Mouse (Mus musculus) cerebellum, adult 8-10 months (tissue): Measurements from ENCODE around the gene Fam78b.

Experiments used
- DNase-seq: peaks from one replicate; pipeline ENCODE4 v3.0.0; 2022

Gene Fam78b

DNA sequence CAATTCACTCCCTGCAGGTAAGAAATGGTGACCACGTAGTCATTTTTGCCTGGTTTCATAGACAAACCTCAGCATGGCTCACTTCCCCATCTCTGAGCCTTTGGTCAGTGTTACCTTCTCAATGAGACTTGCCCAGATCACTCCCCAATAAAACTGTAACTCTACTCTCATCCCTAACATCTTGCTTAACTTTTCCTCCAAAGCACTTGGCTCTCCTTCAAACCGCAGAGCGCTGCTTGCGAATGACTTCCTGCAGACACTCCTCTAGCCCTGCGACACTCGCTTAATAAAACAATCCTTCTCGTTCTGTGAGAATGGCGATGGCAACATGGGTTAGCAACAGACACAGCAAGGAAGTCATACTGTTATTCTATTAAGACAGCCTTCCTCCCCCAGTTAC lies 100.8 kb downstream of the Fam78b start:
- DNase-seq, result no peak

GRCm38 (mm10) chr1:167102566-167102965 lies 101.3 kb downstream of the Fam78b start:
- no peak for DNase-seq

DNA sequence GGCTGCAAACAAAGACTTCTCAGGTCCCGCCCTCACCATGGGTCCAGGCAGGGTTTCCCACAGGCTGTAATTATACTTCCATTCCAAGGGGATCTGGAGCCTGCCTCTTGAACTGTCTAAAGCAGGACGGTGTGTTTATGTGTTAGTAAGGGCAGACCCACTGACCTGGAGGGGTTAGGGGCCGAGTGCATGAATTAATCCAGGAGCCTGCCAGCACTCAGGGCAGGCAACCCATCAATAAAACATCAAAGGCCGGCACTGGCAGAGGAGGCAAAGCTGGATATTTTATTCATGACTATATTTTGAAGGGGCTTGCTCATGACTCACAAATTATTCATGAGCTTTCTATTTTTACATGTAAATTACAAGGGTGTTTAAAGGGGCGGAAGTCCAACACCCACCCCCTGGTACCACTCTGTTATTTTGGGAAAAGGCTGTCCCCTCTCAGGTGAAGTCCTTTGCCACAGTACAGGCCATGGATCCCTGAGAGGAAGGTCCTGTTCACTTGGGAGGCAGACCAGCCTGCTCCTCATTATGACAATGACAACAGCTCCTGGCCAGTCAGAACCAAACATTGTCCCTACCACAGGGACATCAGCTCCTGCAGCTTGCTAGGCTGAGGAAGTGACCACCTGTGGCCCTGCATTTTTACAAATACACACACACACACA lies 103.9 kb downstream of the Fam78b start:
- no peak for DNase-seq

DNA sequence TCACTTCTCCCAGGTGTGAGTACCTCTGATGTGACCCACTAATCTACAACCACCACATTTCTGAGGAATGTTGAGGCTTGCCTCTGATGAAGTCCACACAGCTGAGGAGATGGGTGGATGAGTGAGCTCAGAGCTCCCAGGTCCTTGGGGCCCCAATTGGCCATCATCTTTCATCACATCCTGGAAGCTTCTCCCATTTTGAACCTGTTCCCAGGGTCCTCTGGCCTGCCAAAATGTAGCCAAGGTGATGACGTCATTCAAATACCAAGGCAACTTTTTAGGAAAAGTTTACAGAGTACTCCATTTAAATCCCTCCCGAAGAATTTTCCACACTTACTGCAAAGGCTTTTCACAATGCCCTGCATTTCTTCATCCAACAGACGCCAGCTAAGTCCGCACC lies 104.7 kb downstream of the Fam78b start:
- no peak for DNase-seq

- no peak for DNase-seq
Observed at GRCm38 (mm10) chr1:167108973-167109509, 107.8 kb downstream of the Fam78b start.

- no peak for DNase-seq
Observed at GRCm38 (mm10) chr1:167114363-167115050, 113.3 kb downstream of the Fam78b start.

DNA sequence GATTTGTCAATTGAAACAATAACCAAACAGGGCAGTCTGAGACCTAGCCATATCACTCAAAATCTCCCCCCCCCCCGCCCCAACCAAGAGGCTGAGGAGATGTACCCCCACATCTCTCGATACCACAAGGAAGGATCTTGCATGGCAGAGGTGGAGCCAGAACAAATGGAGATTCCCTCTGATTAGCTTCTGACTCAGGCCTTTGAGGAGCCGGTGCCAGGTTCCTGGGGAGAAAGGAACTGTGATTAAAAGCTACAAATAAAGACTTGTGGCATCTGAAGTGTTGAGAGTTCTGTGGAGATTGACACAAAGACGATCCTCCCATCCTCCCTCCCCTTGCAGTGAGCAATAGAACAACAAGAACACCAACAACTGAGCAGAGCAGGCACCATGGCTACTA lies 113.9 kb downstream of the Fam78b start:
- no peak for DNase-seq

GRCm38 (mm10) chr1:167116733-167117132 lies 115.5 kb downstream of the Fam78b start:
- no peak for DNase-seq

DNA sequence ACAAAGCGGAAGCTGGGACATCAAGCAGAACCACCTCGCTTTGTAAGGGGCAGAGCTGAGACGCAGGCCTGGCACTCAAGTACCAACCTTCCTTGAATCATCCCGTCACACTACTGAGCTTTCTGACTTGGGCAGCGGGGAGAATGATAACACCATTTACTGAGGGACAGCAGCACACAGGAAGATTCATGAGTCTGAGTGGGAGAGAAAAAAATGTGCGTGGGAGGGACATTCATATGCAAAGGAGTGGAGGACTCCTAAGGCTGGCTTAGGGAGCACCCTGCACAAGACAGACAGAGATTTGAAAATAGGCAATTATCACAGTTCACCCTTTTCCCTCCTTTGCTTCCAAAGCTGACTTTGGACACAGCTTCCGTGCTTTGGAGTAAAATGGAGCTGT lies 117.8 kb downstream of the Fam78b start:
- no peak for DNase-seq

- DNase-seq, result no peak
Observed at GRCm38 (mm10) chr1:167119439-167119838, 118.2 kb downstream of the Fam78b start.

DNA sequence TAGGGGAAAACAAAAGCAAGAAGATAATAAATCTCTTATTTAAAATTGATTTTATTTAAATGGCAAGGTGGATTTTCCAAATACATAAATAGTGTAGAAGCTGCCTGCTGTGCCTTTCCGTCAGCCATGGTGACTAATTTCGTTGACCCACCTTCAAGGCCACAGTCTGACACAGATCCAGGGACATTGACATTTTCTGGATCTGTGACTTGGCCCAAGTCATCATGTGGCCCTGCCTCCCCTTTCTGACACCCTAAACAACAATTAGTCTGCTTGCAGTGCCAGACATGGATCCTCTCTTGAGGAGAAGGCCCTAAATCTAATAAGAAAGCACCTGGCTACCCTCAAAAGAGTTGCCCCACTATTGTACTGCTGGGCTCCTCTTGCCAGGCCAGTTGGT lies 121.2 kb downstream of the Fam78b start:
- DNase-seq, result no peak

DNA sequence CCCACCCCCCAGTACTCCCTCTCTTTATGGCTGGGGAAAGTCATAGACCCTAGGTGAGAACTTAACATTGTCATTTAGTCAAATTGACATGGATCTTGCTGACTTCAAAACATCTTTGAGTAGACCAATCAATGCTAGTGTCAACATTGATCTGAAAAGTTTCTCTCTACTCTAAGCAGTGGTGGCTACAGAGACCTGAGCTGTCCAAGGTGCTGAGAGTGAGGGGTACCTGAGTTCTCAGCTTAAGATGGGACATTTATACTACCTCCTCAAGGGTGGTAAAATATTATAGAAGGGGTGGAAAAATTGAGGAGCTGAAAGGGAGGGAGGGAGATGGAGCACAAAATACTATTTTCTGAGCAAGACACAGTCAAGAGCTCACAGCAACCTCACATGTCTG lies 122.3 kb downstream of the Fam78b start:
- no peak for DNase-seq

DNA sequence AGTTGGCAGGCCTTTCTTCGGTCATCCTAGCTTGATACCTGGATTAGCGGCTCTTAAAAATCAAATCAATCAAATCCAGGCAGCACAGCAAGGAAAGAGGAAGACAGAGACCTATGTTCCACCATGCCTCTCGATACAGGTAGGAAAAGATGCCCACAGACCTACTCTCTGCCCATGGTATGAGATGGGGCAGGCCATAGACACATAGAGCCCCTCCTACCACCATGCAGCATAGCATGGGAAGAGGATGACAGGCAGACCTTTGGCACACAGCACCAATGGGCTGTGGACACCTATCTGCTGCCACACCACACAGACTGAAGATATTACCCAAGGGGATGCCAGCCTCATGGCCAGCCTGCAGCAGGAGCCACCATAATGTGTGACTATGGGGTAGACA lies 124.7 kb downstream of the Fam78b start:
- DNase-seq, result no peak

DNA sequence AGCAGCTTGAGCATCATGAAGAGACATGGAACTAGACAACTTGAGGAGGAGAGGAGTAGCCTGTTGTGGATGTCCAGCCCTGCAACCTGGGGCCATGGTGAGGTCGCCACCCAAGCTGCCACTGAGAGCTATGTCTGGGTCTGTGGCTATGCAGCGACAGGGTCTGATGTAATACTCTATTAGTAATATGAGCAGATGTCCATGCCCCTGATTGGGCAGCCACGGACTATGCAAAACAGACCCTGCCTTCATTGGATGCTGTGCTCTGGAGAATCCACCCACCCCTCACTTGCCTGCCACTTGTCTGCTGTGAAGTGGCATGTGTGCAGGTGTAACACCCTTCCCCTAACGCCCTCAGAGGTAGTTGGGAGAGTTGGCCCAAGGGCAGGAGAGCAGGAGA lies 125.1 kb downstream of the Fam78b start:
- no peak for DNase-seq

- DNase-seq, result no peak
Observed at GRCm38 (mm10) chr1:167135748-167136147, 134.5 kb downstream of the Fam78b start.
